11 mouse cellular contexts compared by ENCODE assay signal in genomic region chr5:98902339-98902738, GRCm38 (mm10). TPM values are rescaled to one million over a fixed set of nuclear protein-coding genes. Genes with fewer than 3 reads are reported as not detected.
DNase-seq lines count a peak whose midpoint lies in the region; ATAC-seq and TF ChIP-seq lines count a peak whose summit lies in the region.
"Had no signal": no experiment of that assay in that cellular context is flagged by ENCODE, and none has a peak within 500 bp of the region (broad histone marks: within the 10 kb centered on the region; RNA-seq: fewer than 3 reads in every experiment).

No protein-coding gene starts in this region.

- H3K4me1 ChIP-seq in heart, adult 2 months (ENCODE audit: control insufficient read depth, insufficient read depth, low read length): no peaks in the 10 kb centered on the region
- no peaks in the 10 kb centered on the region for H3K4me1 ChIP-seq in lung, embryonic 14.5 days (ENCODE audit: insufficient read depth)
- no peaks in the 10 kb centered on the region for H3K4me1 ChIP-seq in neural tube, embryonic 15.5 days
- no peaks in the 10 kb centered on the region for H3K4me1 ChIP-seq in thymus, adult 2 months (replicated peaks; ENCODE audit: control insufficient read depth, insufficient read depth, low read length)
- H3K4me1 ChIP-seq: liver, embryonic 15.5 days had no signal

- DNase-seq in heart, adult 2 months: no peak
- no peak for DNase-seq in heart, postnatal 4 days
- DNase-seq in lung, embryonic 14.5 days: peak; percentile 86
- no peak for DNase-seq in lung, postnatal 4 days
- DNase-seq in embryo, embryonic 9.5 days (ENCODE audit: extremely low spot score): peak; percentile 38
- DNase-seq in B cell, adult 2 months: no peak
- no peak for DNase-seq in thymus, adult 2 months
- DNase-seq: right cerebral cortex, postnatal 14 days had no signal

- no peak overlapping the region for H3K4me3 ChIP-seq in heart, adult 2 months
- no peak overlapping the region for H3K4me3 ChIP-seq in lung, embryonic 14.5 days (ENCODE audit: low read depth, low read length)
- H3K4me3 ChIP-seq in neural tube, embryonic 15.5 days (replicated peaks): no peak overlapping the region
- no peak overlapping the region for H3K4me3 ChIP-seq in thymus, adult 2 months (ENCODE audit: control insufficient read depth, insufficient read depth, low read length)
- H3K4me3 ChIP-seq: liver, embryonic 15.5 days had no signal

- H3K79me2 ChIP-seq in heart, adult 2 months (replicated peaks; ENCODE audit: control insufficient read depth, insufficient read depth, low read length): no peaks in the 10 kb centered on the region

- H3K4me2 ChIP-seq in lung, embryonic 14.5 days: no peak overlapping the region
- no peak overlapping the region for H3K4me2 ChIP-seq in neural tube, embryonic 15.5 days
- H3K4me2 ChIP-seq: liver, embryonic 15.5 days had no signal

- intact Hi-C loops in heart, adult 2 months (cut with DNase I): loop anchor here (10.0 kb wide), 1 partner anchor 252 kb away; no protein-coding TSS in a partner anchor

- no peak overlapping the region for H3K27ac ChIP-seq in heart, adult 2 months
- H3K27ac ChIP-seq in lung, embryonic 14.5 days (ENCODE audit: low read depth): no peak overlapping the region
- H3K27ac ChIP-seq in neural tube, embryonic 15.5 days (replicated peaks): no peak overlapping the region
- H3K27ac ChIP-seq in thymus, adult 2 months (ENCODE audit: control insufficient read depth, insufficient read depth, low read length): no peak overlapping the region
- H3K27ac ChIP-seq: liver, embryonic 15.5 days had no signal

- no peak for TF ChIP-seq EP300 in heart, adult 2 months (IDR thresholded peaks at IDR 0.05; ENCODE audit: insufficient read depth, low read depth, low read length)

- no peaks in the 10 kb centered on the region for H3K9me3 ChIP-seq in lung, embryonic 14.5 days (ENCODE audit: low read depth, low read length)
- 0 out of 2 replicates have a peak, but pooled peaks cover 2% of the 10 kb centered on the region for H3K9me3 ChIP-seq in neural tube, embryonic 15.5 days (replicated peaks)
- H3K9me3 ChIP-seq: liver, embryonic 15.5 days had no signal

- no peaks in the 10 kb centered on the region for H3K27me3 ChIP-seq in heart, adult 2 months (ENCODE audit: control insufficient read depth, insufficient read depth, low read length)
- H3K27me3 ChIP-seq in lung, embryonic 14.5 days (ENCODE audit: insufficient read depth, low read length): no peaks in the 10 kb centered on the region
- no peaks in the 10 kb centered on the region for H3K27me3 ChIP-seq in neural tube, embryonic 15.5 days (replicated peaks)
- H3K27me3 ChIP-seq in thymus, adult 2 months (ENCODE audit: control insufficient read depth, insufficient read depth, low read length): no peaks in the 10 kb centered on the region
- H3K27me3 ChIP-seq: liver, embryonic 15.5 days had no signal

- no peak overlapping the region for H3K9ac ChIP-seq in heart, adult 2 months (ENCODE audit: low read depth, low read length)
- no peak overlapping the region for H3K9ac ChIP-seq in lung, embryonic 14.5 days
- no peak overlapping the region for H3K9ac ChIP-seq in neural tube, embryonic 15.5 days (replicated peaks)
- H3K9ac ChIP-seq: liver, embryonic 15.5 days had no signal

- H3K36me3 ChIP-seq in heart, adult 2 months (ENCODE audit: control insufficient read depth, insufficient read depth, low read length): no peaks in the 10 kb centered on the region
- no peaks in the 10 kb centered on the region for H3K36me3 ChIP-seq in lung, embryonic 14.5 days (ENCODE audit: insufficient read depth)
- H3K36me3 ChIP-seq in neural tube, embryonic 15.5 days: no peaks in the 10 kb centered on the region
- H3K36me3 ChIP-seq in thymus, adult 2 months (ENCODE audit: control insufficient read depth, insufficient read depth, low read length): no peaks in the 10 kb centered on the region
- H3K36me3 ChIP-seq: liver, embryonic 15.5 days had no signal

- peak; percentile 28; the same call in 1 of the 2 replicates for ATAC-seq in lung, embryonic 14.5 days (ENCODE audit: insufficient read depth)
- ATAC-seq in neural tube, embryonic 15.5 days (ENCODE audit: low FRiP score): peak; percentile 55; the same call in 1 of the 2 replicates

- TF ChIP-seq CTCF in heart, adult 2 months (IDR thresholded peaks at IDR 0.05): peak; percentile 48
- TF ChIP-seq CTCF in lung, embryonic 14.5 days (IDR thresholded peaks at IDR 0.05; ENCODE audit: low read depth): peak; percentile 74
- no peak for TF ChIP-seq CTCF in thymus, adult 2 months (IDR thresholded peaks at IDR 0.05; ENCODE audit: borderline replicate concordance, control insufficient read depth, extremely low read depth, insufficient read depth, low read length, poor library complexity)

- TF ChIP-seq POLR2A in heart, adult 2 months (IDR thresholded peaks at IDR 0.05; ENCODE audit: insufficient read depth, low read depth, low read length): no peak
- no peak for TF ChIP-seq POLR2A in thymus, adult 2 months (IDR thresholded peaks at IDR 0.05; ENCODE audit: control insufficient read depth, extremely low read depth, insufficient read depth, low read length, poor library complexity)

- WGBS in heart, adult 2 months: 53% methylated on average over 4 of the region's 4 CpGs
- WGBS in lung, embryonic 14.5 days: 61% methylated on average over 4 of the region's 4 CpGs
- 68% methylated on average over 4 of the region's 4 CpGs for WGBS in neural tube, embryonic 15.5 days
- WGBS in thymus, adult 2 months: 71% methylated on average over 4 of the region's 4 CpGs

RNA-seq across cellular contexts. Expression of gene Bmp3, which starts 48.1 kb away (rescaled TPM):
- under 1 TPM; 0.43 to 0.57 TPM for total RNA-seq in heart, adult 2 months (2021)
- 0.88 and 0.90 TPM in 2 replicates for polyA plus RNA-seq in heart, adult 2 months (2012; rRNA removed)
- under 1 TPM; 0.23 to 0.24 TPM for total RNA-seq in heart, postnatal 4 days (2021)
- polyA plus RNA-seq in lung, embryonic 14.5 days (2014; fragmentation: Nextera tagmentation; extraction: Ambion mirVana): 11.2 and 11.6 TPM in 2 replicates
- polyA plus RNA-seq in neural tube, embryonic 15.5 days (2015; fragmentation: Nextera tagmentation; extraction: Ambion mirVana): 1.7 and 1.9 TPM in 2 replicates
- polyA plus RNA-seq in thymus, adult 2 months (2012; rRNA removed): 1.8 and 1.9 TPM in 2 replicates
- total RNA-seq: MEL had no signal

Comparison
In these comparisons a context has a peak if more than half of its experiments do, and no peak if none do; other contexts are left out.
1. DNase-seq: peak in lung, embryonic 14.5 days (single experiment) and embryo, embryonic 9.5 days (single experiment); none in heart, adult 2 months (0 of 2), heart, postnatal 4 days (single experiment), lung, postnatal 4 days (0 of 2), B cell, adult 2 months (0 of 2) and thymus, adult 2 months (single experiment).